Mouse (Mus musculus) ES-E14 (cell line): ENCODE measurements around the gene 1700025C18Rik.

Source experiments
- CHD2 ChIP-seq: IDR thresholded peaks from 2 replicates; pipeline ENCODE4 v1.6.1; 2014; ENCODE audit warnings: mild to moderate bottlenecking, low read depth, low read length, inconsistent platforms
- HCFC1 ChIP-seq: IDR thresholded peaks from 2 replicates; pipeline ENCODE4 v1.6.1; 2012; ENCODE audit warnings: low read length, inconsistent platforms, borderline replicate concordance; ENCODE audit not compliant: insufficient read depth
- ZC3H11A ChIP-seq: IDR thresholded peaks from 2 replicates; pipeline ENCODE4 v1.6.1; 2012; ENCODE audit warnings: low read depth, mild to moderate bottlenecking, inconsistent platforms, low read length, borderline replicate concordance
- ZNF384 ChIP-seq: IDR thresholded peaks from 2 replicates; pipeline ENCODE4 v1.6.1; 2012; ENCODE audit warnings: low read depth, low read length, inconsistent platforms

DNA sequence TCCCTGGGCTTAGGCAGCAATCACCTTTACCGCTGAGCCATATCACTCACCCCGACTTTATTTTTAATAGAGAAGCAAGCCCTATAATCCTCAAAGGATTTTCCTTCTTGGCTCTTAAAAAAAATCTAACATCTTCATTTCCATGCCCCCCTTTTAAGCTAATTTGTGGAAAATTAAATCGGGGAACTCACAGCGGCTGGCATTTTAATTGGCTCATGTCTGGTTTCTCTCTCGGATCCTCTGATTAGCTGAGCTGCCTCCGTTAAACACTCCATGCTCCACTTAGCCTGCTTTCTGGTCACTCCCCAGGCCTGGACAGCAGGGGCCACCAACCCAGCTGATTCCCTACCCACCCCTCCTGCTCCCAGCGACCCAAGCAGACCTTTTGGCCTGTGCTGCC lies 1.8 kb upstream of the 1700025C18Rik start:
- TF ChIP-seq ZNF384, result no peak
- no peak for TF ChIP-seq HCFC1
- no peak for TF ChIP-seq ZC3H11A
- TF ChIP-seq CHD2, result no peak
